Mouse (Mus musculus) brain, embryonic 14.5 days (tissue): ENCODE data around the gene Nppa.

Experiments
- CTCF ChIP-seq: fragments of 200-500 bp; IDR thresholded peaks from 2 replicates; pipeline ENCODE4 v1.5.1; 2012; ENCODE audit warnings: inconsistent platforms, mild to moderate bottlenecking, moderate library complexity, borderline replicate concordance; ENCODE audit not compliant: insufficient read depth, insufficient read length; ENCODE audit errors: extremely low read depth
- POLR2A ChIP-seq: fragments of 200-500 bp; IDR thresholded peaks from 2 replicates; pipeline ENCODE4 v1.6.1; 2012; ENCODE audit warnings: mild to moderate bottlenecking, inconsistent platforms, borderline replicate concordance; ENCODE audit not compliant: poor library complexity, insufficient read depth, insufficient read length, severe bottlenecking; ENCODE audit errors: extremely low read depth

DNA sequence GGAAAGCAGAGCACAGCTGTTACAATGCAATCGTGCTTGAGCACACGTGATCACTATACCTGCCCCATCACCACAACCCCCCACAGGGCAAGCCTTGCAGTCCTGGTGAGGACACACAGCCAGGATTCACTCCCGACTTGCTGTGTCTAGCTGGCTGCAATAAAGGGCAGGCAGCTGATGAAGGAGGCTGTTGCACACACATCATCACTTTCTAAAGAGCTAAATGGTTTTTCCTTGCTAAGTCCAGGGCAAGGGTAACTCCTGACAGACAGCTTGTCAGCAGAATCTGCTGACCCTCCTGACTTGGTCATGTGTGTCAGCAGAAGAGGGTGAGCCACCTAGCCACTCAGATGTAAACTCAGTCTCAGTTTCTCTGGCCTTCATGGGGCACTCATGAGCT is 16.5 kb downstream of the Nppa start:
- TF ChIP-seq CTCF = no peak
- no peak for TF ChIP-seq POLR2A
